Mouse (Mus musculus) liver, embryonic 12.5 days (tissue): Measurements from ENCODE around the gene Catsper1. TPM values are rescaled to one million over a fixed set of nuclear protein-coding genes. Genes with fewer than 3 reads are reported as not detected.
A peak's percentile ranks its signal among the peaks of the same experiment; 100 is the strongest.

ENCODE experiments used
- ATAC-seq: fragments of 200-750 bp; cut with Nextera tagmentation; 2 replicates; pipeline ENCODE4 v1.8.0; 2017; ENCODE audit warnings: moderate number of reproducible peaks, mild to moderate bottlenecking, moderate library complexity
- H3K27ac ChIP-seq: fragments of 300-500 bp; sonication (generic); 2 replicates; pipeline ENCODE4 v1.5.1; 2016; ENCODE audit warnings: mild to moderate bottlenecking
- H3K27me3 ChIP-seq: fragments of 300-500 bp; sonication (generic); replicated peaks from 2 replicates; pipeline ENCODE4 v1.6.1; 2016; ENCODE audit warnings: mild to moderate bottlenecking, moderate library complexity
- H3K36me3 ChIP-seq: fragments of 300-500 bp; sonication (generic); 2 replicates; pipeline ENCODE4 v1.6.1; 2016; ENCODE audit warnings: mild to moderate bottlenecking, moderate library complexity
- H3K4me1 ChIP-seq: fragments of 300-500 bp; sonication (generic); 2 replicates; pipeline ENCODE4 v1.6.1; 2016
- H3K4me2 ChIP-seq: fragments of 300-500 bp; sonication (generic); 2 replicates; pipeline ENCODE4 v1.6.1; 2016; ENCODE audit warnings: mild to moderate bottlenecking, moderate library complexity
- H3K4me3 ChIP-seq: fragments of 300-500 bp; sonication (generic); 2 replicates; pipeline ENCODE4 v1.5.1; 2016; ENCODE audit warnings: mild to moderate bottlenecking, moderate library complexity
- H3K9ac ChIP-seq: fragments of 300-500 bp; sonication (generic); 2 replicates; pipeline ENCODE4 v1.6.1; 2016; ENCODE audit warnings: mild to moderate bottlenecking, moderate library complexity
- H3K9me3 ChIP-seq: fragments of 300-500 bp; sonication (generic); replicated peaks from 2 replicates; pipeline ENCODE4 v1.6.1; 2016; ENCODE audit warnings: mild to moderate bottlenecking, moderate library complexity
- WGBS: fragments of 180-500 bp; shearing (Covaris S2); methylation state at CpG from one replicate; pipeline ENCODE4 v1.1.7; 2016; ENCODE audit not compliant: insufficient replicate concordance; 5-methylcytosine and 5-hydroxymethylcytosine counted together
- polyA plus RNA-seq: library from polyadenylated mRNA; unstranded; fragments of >200 nt; fragmentation: Nextera tagmentation; extraction: Ambion mirVana; gene quantifications from 2 replicates; pipeline ENCODE4 v1.2.1, GENCODE M21; 2016

The Catsper1 gene
- polyA plus RNA-seq, 1 experiment from 2014 or later, result not detected

DNA sequence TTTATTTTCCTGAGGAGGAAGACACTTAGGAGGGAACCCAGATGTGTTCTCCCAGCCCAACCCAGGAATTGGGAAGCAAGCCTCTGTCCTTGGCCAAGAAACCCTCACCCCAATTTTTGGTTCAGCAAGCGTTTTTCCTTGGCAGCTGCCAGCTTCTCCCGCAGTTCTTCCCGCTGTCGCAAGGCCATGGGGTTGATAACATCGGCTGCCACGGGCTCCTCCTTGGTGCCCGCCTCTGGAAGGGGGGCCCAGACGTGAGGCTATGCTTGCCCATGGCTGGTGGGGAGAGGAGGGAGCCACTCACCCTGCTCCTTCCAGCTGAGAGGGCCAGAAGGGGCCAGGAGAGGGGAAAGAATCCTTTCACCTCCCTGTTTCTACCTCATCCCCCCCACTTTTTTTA lies 49.2 kb downstream of the Catsper1 start:
- WGBS, result 86% methylated on average over 8 of the region's 8 CpGs
- Histone ChIP-seq H3K4me1 (peaks cover 27% of the 10 kb centered on the region), H3K27me3 (no peaks in the 10 kb centered on the region), H3K9me3 (no peaks in the 10 kb centered on the region), H3K4me3 (no peak overlapping the region), H3K4me2 (no peak overlapping the region), H3K9ac (no peak overlapping the region), H3K27ac (no peak overlapping the region), H3K36me3 (peaks cover 70% of the 10 kb centered on the region)
- no peak for ATAC-seq

DNA sequence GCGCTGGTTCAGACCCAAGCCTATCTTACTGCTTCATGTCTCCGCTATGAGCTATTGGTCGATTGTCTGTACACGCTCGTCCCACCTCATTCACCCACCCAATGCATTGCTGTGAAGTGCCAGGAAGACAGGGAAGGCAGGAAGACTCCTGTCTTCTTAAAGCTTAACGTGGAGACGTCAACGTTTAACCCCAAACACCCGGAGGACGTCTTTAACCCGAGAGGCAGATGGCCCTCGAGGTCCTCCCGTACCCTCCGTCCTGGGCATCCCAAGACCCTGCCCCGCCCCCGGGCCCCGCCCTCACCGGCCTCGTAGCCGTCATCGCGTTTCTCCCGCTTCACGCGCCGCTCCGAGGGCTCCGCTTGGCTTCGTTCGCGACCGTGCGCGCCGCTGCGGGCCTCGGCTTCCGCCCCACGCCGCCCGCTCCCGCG lies 52.5 kb downstream of the Catsper1 start:
- Histone ChIP-seq H3K4me1 (peaks cover 38% of the 10 kb centered on the region), H3K27me3 (no peaks in the 10 kb centered on the region), H3K27ac (peak overlapping the region; percentile 88), H3K4me3 (peak overlapping the region; percentile 98), H3K36me3 (peaks cover 37% of the 10 kb centered on the region), H3K9me3 (no peaks in the 10 kb centered on the region), H3K9ac (peak overlapping the region; percentile 95), H3K4me2 (peak overlapping the region; percentile 79)
- WGBS, result under 1% methylated on average over 43 of the region's 43 CpGs
- ATAC-seq, result peak; percentile 50

DNA sequence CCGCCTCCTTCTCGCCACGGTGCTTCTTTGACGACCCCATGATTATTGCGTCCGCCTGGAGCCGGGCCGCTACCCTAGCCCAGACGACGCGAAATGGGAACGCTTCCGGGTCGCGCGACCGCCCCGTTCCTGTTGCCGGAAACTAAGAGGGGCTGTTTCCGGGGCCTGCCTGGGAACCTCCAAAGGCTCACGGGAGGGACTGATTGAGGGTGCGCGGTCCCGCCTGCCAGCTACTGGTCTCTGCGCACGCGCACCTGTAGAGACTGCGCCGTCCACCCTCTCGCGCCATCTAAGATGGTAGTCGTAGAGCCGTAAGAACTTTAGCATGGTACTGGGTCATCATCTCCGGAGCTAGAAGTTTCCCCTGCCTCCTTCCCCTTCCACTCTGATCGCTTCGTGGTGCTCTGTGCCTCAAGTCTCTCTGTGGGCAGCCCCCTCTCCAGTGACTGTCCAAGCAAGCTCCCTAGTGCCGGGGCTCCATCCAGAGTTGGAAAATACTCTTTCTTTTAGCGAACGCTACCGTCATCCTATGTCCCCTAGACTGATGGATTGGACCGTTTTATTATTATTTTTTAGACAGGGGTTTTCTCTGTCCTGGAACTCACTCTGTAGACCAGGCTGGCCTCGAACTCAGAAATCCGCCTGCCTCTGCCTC lies 53.2 kb downstream of the Catsper1 start, which contains the start of gene Sart1:
Gene Sart1, minus strand, starts transcription at position 116 of the 655 bp plus-strand sequence.
- H3K27me3 ChIP-seq, result no peaks in the 10 kb centered on the region
- H3K9ac ChIP-seq, result peak within 1 kb of the TSS; percentile 95
- under 1% methylated on average over 43 of the region's 43 CpGs for WGBS
- peak within 1 kb of the TSS; percentile 79 for H3K4me2 ChIP-seq
- H3K9me3 ChIP-seq, result no peaks in the 10 kb centered on the region
- peak within 1 kb of the TSS; percentile 98 for H3K4me3 ChIP-seq
- peaks cover 30% of the 10 kb centered on the region for H3K36me3 ChIP-seq
- H3K4me1 ChIP-seq, result peaks cover 38% of the 10 kb centered on the region
- peak; percentile 93 for ATAC-seq
- peak within 1 kb of the TSS; percentile 88 for H3K27ac ChIP-seq

DNA sequence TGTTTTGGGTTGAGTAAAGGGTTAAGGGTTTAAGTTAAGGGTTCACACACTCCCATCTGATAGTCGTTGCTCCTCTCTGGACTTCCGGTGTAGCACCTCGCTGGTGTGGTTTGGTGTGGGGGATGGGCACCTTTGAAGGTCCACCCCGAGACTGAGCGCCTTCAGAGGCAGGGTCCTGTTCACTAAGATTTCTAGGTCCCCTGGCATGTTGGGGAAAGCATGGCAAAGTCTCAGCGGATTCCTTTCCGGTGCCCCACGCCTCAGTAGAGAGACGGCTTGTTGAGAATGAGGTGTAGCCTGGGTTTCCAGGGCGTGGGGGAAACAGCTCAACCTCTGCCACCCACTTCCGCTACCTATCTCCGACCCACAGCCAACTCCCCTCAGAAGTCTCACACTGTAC lies 54.1 kb downstream of the Catsper1 start:
- Histone ChIP-seq H3K4me1 (peaks cover 38% of the 10 kb centered on the region), H3K27me3 (no peaks in the 10 kb centered on the region), H3K9me3 (no peaks in the 10 kb centered on the region), H3K9ac (peak overlapping the region; percentile 95), H3K4me3 (peak overlapping the region; percentile 98), H3K36me3 (peaks cover 21% of the 10 kb centered on the region), H3K27ac (peak overlapping the region; percentile 88), H3K4me2 (peak overlapping the region; percentile 79)
- 6% methylated on average over 12 of the region's 12 CpGs for WGBS
- ATAC-seq, result peak; percentile 59

DNA sequence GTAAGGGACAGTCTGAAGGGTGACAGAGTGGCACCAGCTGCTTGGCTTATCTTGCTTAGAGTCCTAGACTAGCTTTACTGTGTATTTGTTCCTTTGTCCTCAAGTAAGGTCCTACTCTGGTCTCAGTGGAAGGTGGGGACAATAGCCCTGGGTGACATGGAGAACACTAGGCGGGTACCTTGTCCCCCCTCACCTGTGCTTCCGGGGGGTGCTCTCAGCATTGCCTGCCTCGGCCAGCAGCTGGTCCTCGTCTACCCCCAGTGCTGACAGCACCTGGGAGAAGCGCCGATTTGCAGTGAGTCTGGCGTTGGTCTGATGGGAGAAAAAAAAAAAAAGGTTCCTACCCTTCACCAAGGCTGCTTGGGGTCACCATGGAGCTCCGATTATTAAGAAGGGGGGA lies 54.9 kb downstream of the Catsper1 start:
- Histone ChIP-seq H3K9ac (peak overlapping the region; percentile 95), H3K27ac (peak overlapping the region; percentile 88), H3K4me2 (peak overlapping the region; percentile 79), H3K9me3 (no peaks in the 10 kb centered on the region), H3K4me1 (peaks cover 38% of the 10 kb centered on the region), H3K27me3 (no peaks in the 10 kb centered on the region), H3K4me3 (peak overlapping the region; percentile 98), H3K36me3 (peaks cover 13% of the 10 kb centered on the region)
- no peak for ATAC-seq
- 57% methylated on average over 8 of the region's 8 CpGs for WGBS

DNA sequence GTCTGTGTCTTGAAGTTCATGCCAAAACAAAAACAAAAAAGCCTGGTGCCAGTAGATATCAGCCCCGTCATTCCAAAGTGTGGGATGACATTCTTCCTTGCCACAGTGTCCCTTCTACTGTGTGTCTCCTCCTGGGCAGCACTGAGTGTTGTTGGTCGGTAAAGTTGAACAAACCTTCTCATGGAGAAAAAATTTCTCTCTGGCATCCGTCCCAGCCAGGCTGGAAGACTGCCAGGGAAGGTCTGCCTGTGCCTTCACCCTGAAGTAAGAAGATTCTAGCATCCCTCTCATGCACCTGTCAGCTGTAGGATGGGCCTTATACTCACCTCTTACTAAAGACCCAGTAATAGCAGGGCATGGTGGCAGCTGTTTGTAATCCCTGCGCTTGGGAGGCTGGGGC lies 57.4 kb downstream of the Catsper1 start:
- H3K4me2 ChIP-seq, result no peak overlapping the region
- no peaks in the 10 kb centered on the region for H3K9me3 ChIP-seq
- no peak overlapping the region for H3K9ac ChIP-seq
- H3K4me3 ChIP-seq, result no peak overlapping the region
- H3K27me3 ChIP-seq, result no peaks in the 10 kb centered on the region
- H3K36me3 ChIP-seq, result no peaks in the 10 kb centered on the region
- peaks cover 21% of the 10 kb centered on the region for H3K4me1 ChIP-seq
- ATAC-seq, result no peak
- WGBS, result 70% methylated on average over 4 of the region's 4 CpGs
- no peak overlapping the region for H3K27ac ChIP-seq

Other genes starting within 250 kb of the Catsper1 start
- 51.7 and 53.9 TPM in 2 replicates for gene Yif1a, start 247.2 kb upstream of the Catsper1 start, polyA plus RNA-seq
- gene Cnih2, start 237.2 kb upstream of the Catsper1 start, polyA plus RNA-seq, result 3.5 and 3.8 TPM in 2 replicates
- 118 and 126 TPM in 2 replicates for gene Rab1b, start 228.7 kb upstream of the Catsper1 start, polyA plus RNA-seq
- gene Klc2, start 217.2 kb upstream of the Catsper1 start, polyA plus RNA-seq, result 4.4 and 4.9 TPM in 2 replicates
- gene Pacs1, start 62.6 kb upstream of the Catsper1 start, polyA plus RNA-seq, result 17.2 and 19.7 TPM in 2 replicates
- gene Sf3b2, start 40.3 kb upstream of the Catsper1 start, polyA plus RNA-seq, result 183 and 187 TPM in 2 replicates
- 0.29 and 0.54 TPM in 2 replicates for gene Gal3st3, start 37.4 kb upstream of the Catsper1 start, polyA plus RNA-seq
- not detected in 2 replicates for gene Cst6, start 13.8 kb downstream of the Catsper1 start, polyA plus RNA-seq
- gene Eif1ad, start 31.0 kb downstream of the Catsper1 start, polyA plus RNA-seq, result 50.3 and 54.0 TPM in 2 replicates
- 365 and 372 TPM in 2 replicates for gene Banf1, start 31.4 kb downstream of the Catsper1 start, polyA plus RNA-seq
- 69.9 and 72.5 TPM in 2 replicates for gene Sart1, start 53.0 kb downstream of the Catsper1 start, polyA plus RNA-seq
- gene Tsga10ip, start 66.8 kb downstream of the Catsper1 start, polyA plus RNA-seq, result 0.22 TPM in 1 of 2 replicates, not detected in the other
- 108 TPM in 2 replicates for gene Drap1, start 89.2 kb downstream of the Catsper1 start, polyA plus RNA-seq
- gene AI837181, start 89.4 kb downstream of the Catsper1 start, polyA plus RNA-seq, result 21.8 and 24.0 TPM in 2 replicates
- not detected in 2 replicates for gene Fosl1, start 111.8 kb downstream of the Catsper1 start, polyA plus RNA-seq
- gene Ccdc85b, start 122.2 kb downstream of the Catsper1 start, polyA plus RNA-seq, result 4.1 and 4.8 TPM in 2 replicates
- gene Fibp, start 124.9 kb downstream of the Catsper1 start, polyA plus RNA-seq, result 44.3 and 45.2 TPM in 2 replicates
- gene Ctsw, start 132.8 kb downstream of the Catsper1 start, polyA plus RNA-seq, result 0.43 and 0.53 TPM in 2 replicates
- gene Efemp2, start 138.2 kb downstream of the Catsper1 start, polyA plus RNA-seq, result 30.0 and 30.6 TPM in 2 replicates
- 22.2 and 22.9 TPM in 2 replicates for gene Mus81, start 152.7 kb downstream of the Catsper1 start, polyA plus RNA-seq
- 1,523 and 1,533 TPM in 2 replicates for gene Cfl1, start 154.7 kb downstream of the Catsper1 start, polyA plus RNA-seq
- 0.13 TPM in 1 of 2 replicates, not detected in the other for gene 1700020D05Rik, start 168.0 kb downstream of the Catsper1 start, polyA plus RNA-seq
- gene Snx32, start 174.8 kb downstream of the Catsper1 start, polyA plus RNA-seq, result 7.5 and 8.8 TPM in 2 replicates
- gene Ovol1, start 224.9 kb downstream of the Catsper1 start, polyA plus RNA-seq, result not detected in 2 replicates
- 3.4 and 3.5 TPM in 2 replicates for gene Ap5b1, start 232.3 kb downstream of the Catsper1 start, polyA plus RNA-seq